Mouse (Mus musculus): ENCODE data around the gene Ccdc124. TPM values are rescaled to one million over a fixed set of nuclear protein-coding genes. Genes with fewer than 3 reads are reported as not detected.

Ccdc124 gene
- polyA plus RNA-seq, 2 experiments from 2014 or later: 61.0 to 62.7 TPM

Other genes with a start within 250 kb of the Ccdc124 start
- gene Gdf15, start 241.5 kb downstream of the Ccdc124 start, polyA plus RNA-seq (2017; shearing (Covaris generic)): not detected
- gene Pgpep1, start 213.5 kb downstream of the Ccdc124 start, polyA plus RNA-seq (2017; shearing (Covaris generic)): 1 to 10 TPM; 7.0 to 9.5 TPM
- 10 to 100 TPM; 86.8 to 94.5 TPM for gene Lsm4, start 200.7 kb downstream of the Ccdc124 start, polyA plus RNA-seq (2017; shearing (Covaris generic))
- gene Jund, start 175.0 kb downstream of the Ccdc124 start, polyA plus RNA-seq (2017; shearing (Covaris generic)): 10 to 100 TPM in 1 of 2 experiments, 1 to 10 TPM in 1; 7.6 to 23.3 TPM
- under 1 TPM in 1 of 2 experiments, not detected in 1; 0.07 TPM for gene Iqcn, start 170.5 kb downstream of the Ccdc124 start, polyA plus RNA-seq (2017; shearing (Covaris generic))
- gene Gm3336, start 155.4 kb downstream of the Ccdc124 start, polyA plus RNA-seq (2017; shearing (Covaris generic)): not detected
- gene Pde4c, start 150.2 kb downstream of the Ccdc124 start, polyA plus RNA-seq (2017; shearing (Covaris generic)): under 1 TPM; 0.66 to 0.94 TPM
- 1 to 10 TPM; 7.5 to 9.6 TPM for gene Rab3a, start 119.3 kb downstream of the Ccdc124 start, polyA plus RNA-seq (2017; shearing (Covaris generic))
- 10 to 100 TPM; 30.2 to 39.2 TPM for gene Mpv17l2, start 113.0 kb downstream of the Ccdc124 start, polyA plus RNA-seq (2017; shearing (Covaris generic))
- 1 to 10 TPM; 4.3 to 4.5 TPM for gene Pik3r2, start 97.2 kb downstream of the Ccdc124 start, polyA plus RNA-seq (2017; shearing (Covaris generic))
- gene Mast3, start 68.9 kb downstream of the Ccdc124 start, polyA plus RNA-seq (2017; shearing (Covaris generic)): 10 to 100 TPM; 15.1 to 17.5 TPM
- gene Il12rb1, start 65.5 kb downstream of the Ccdc124 start, polyA plus RNA-seq (2017; shearing (Covaris generic)): 10 to 100 TPM; 13.7 to 24.7 TPM
- gene Arrdc2, start 34.2 kb downstream of the Ccdc124 start, polyA plus RNA-seq (2017; shearing (Covaris generic)): 1 to 10 TPM; 3.4 to 3.7 TPM
- gene Kcnn1, start 10.7 kb downstream of the Ccdc124 start, polyA plus RNA-seq (2017; shearing (Covaris generic)): not detected
- gene Slc5a5, start 18.8 kb upstream of the Ccdc124 start, polyA plus RNA-seq (2017; shearing (Covaris generic)): not detected
- gene Rpl18a, start 23.5 kb upstream of the Ccdc124 start, polyA plus RNA-seq (2017; shearing (Covaris generic)): over 10,000 TPM in 1 of 2 experiments, 1,000 to 10,000 TPM in 1; 9,999 to 11,110 TPM
- 10 to 100 TPM; 13.8 to 17.2 TPM for gene Map1s, start 32.0 kb upstream of the Ccdc124 start, polyA plus RNA-seq (2017; shearing (Covaris generic))